Mouse (Mus musculus) right cerebral cortex, postnatal 10 days (tissue): Measurements from ENCODE around the gene Usp1.
"Not testable (repeated sequence)": the region's sequence is repeated elsewhere in the genome, so short reads cannot be mapped to it uniquely, and the experiment has no call there.

Source experiments
- DNase-seq, 2 experiments: peaks; one replicate each; pipeline ENCODE4 v3.0.0; 2021; ENCODE audit warnings: low spot score in 2 of 2

Usp1 gene

GRCm38 (mm10) chr4:98923568-98924070, at the start of gene Usp1:
Gene Usp1, plus strand, starts transcription at chr4:98923810.
- peak in 1 of 2 experiments; percentile 88 for DNase-seq

- DNase-seq = no peak
These were observed 40.9 kb upstream of the Usp1 start for GRCm38 (mm10) chr4:98882706-98883105.

GRCm38 (mm10) chr4:98886377-98886776, 37.2 kb upstream of the Usp1 start:
- no peak for DNase-seq

GRCm38 (mm10) chr4:98887148-98887547, 36.5 kb upstream of the Usp1 start:
- peak; percentile 39 to 56 for DNase-seq

- no peak for DNase-seq
These were observed 13.4 kb upstream of the Usp1 start for GRCm38 (mm10) chr4:98910246-98910645.

- no peak for DNase-seq
These were observed 5.9 kb upstream of the Usp1 start for GRCm38 (mm10) chr4:98917724-98918123.

- DNase-seq = no peak
These were observed 5.4 kb upstream of the Usp1 start for GRCm38 (mm10) chr4:98918204-98918603.

GRCm38 (mm10) chr4:98920896-98921295, 2.7 kb upstream of the Usp1 start:
- DNase-seq = no peak

GRCm38 (mm10) chr4:98922061-98922642, 1.5 kb upstream of the Usp1 start:
- peak; percentile 29 to 45 for DNase-seq

GRCm38 (mm10) chr4:98922643-98923567, 705 bp upstream of the Usp1 start:
- peak; percentile 99 for DNase-seq

- DNase-seq = peak; percentile 34 to 50
These were observed 678 bp downstream of the Usp1 start for GRCm38 (mm10) chr4:98924071-98924905.

- no peak for DNase-seq
These were observed 1.2 kb downstream of the Usp1 start for GRCm38 (mm10) chr4:98924906-98925178.

- DNase-seq = peak in 1 of 2 experiments; percentile 17
These were observed 1.7 kb downstream of the Usp1 start for GRCm38 (mm10) chr4:98925250-98925781.

- no peak for DNase-seq
These were observed 12.4 kb downstream of the Usp1 start for GRCm38 (mm10) chr4:98936036-98936435.

GRCm38 (mm10) chr4:98938210-98938609, 14.6 kb downstream of the Usp1 start:
- DNase-seq = not testable (repeated sequence)

GRCm38 (mm10) chr4:98950563-98950962, 27.0 kb downstream of the Usp1 start:
- no peak for DNase-seq

- DNase-seq = no peak
These were observed 32.4 kb downstream of the Usp1 start for GRCm38 (mm10) chr4:98955986-98956385.

GRCm38 (mm10) chr4:98960243-98960642, 36.6 kb downstream of the Usp1 start:
- DNase-seq = no peak

- no peak for DNase-seq
These were observed 46.3 kb downstream of the Usp1 start for GRCm38 (mm10) chr4:98969946-98970345.

GRCm38 (mm10) chr4:98975741-98976140, 52.1 kb downstream of the Usp1 start:
- DNase-seq = peak in 1 of 2 experiments; percentile 39

GRCm38 (mm10) chr4:98978288-98978687, 54.7 kb downstream of the Usp1 start:
- DNase-seq = not testable (repeated sequence)

- DNase-seq = no peak
These were observed 55.1 kb downstream of the Usp1 start for GRCm38 (mm10) chr4:98978693-98979092.
